Mouse (Mus musculus): Measurements from ENCODE around the gene Gm21981.
A peak's percentile ranks its signal among the peaks of the same experiment; 100 is the strongest.

Gm21981 gene

DNA sequence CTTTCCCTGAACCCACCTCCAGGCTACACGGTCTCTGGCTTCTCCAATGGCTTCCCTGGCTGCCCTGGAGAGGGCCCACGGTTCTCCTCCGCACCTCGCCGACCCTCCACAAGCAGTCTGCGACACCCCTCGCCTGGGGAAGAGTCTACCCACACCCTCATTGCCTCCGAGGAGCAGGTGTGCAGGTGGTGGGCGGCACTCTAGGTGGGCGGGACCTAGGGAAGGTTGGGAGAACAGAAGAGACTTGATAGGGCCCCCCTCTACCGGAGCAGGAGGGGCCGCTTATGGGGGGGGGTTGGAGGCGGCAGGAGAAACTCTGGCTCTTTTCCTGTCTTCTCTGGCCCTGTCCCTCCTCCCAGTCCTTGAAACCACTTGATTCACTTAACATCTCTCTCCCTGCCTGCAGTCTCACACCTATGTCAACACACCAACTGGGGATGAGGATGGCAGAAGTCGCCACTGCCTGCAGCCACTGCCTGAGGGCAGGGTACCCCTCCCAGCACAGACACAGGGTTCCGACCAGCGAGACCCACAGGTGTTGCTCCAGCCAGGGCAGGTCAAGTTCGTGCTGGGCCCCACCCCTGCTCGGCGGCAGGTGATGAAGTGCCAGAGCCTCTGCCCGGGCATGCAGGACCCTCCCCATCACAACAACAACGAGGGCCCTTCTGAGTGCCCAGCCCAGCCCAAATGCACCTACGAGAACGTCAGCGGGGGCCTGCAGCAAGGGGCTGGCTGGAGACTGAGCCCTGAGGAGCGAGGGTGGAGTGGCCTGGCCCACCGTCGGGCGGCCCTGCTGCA, 8.5 kb upstream of the Gm21981 start:
- no peak for DNase-seq (ENCODE audit: low spot score)

- DNase-seq (ENCODE audit: low spot score): no peak
These were observed 7.5 kb upstream of the Gm21981 start for GRCm38 (mm10) chr17:47701793-47702192.

GRCm38 (mm10) chr17:47699055-47699454, 4.8 kb upstream of the Gm21981 start:
- DNase-seq (ENCODE audit: low spot score): peak; percentile 68

GRCm38 (mm10) chr17:47698156-47698555, 3.9 kb upstream of the Gm21981 start:
- DNase-seq (ENCODE audit: low spot score): peak; percentile 88

DNA sequence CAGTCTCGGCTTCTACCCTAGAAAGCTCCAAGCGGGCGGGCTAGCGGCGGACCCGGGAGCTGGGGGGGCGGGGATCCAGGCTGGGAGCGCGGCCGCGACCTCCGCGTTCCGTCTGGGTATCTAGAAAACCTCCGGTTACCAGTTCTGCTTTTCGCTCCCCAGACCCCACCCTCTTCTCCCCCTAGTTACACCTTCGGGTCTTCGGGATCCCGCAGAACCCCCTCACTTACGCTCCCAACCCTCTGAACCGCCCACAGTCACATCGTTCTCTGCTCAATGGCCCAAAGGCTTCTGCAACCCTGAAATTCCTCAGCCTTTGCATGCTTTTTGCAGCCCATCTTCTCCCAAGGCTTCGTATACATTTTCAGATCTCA, 1.1 kb upstream of the Gm21981 start:
- no peak for DNase-seq (ENCODE audit: low spot score)

DNA sequence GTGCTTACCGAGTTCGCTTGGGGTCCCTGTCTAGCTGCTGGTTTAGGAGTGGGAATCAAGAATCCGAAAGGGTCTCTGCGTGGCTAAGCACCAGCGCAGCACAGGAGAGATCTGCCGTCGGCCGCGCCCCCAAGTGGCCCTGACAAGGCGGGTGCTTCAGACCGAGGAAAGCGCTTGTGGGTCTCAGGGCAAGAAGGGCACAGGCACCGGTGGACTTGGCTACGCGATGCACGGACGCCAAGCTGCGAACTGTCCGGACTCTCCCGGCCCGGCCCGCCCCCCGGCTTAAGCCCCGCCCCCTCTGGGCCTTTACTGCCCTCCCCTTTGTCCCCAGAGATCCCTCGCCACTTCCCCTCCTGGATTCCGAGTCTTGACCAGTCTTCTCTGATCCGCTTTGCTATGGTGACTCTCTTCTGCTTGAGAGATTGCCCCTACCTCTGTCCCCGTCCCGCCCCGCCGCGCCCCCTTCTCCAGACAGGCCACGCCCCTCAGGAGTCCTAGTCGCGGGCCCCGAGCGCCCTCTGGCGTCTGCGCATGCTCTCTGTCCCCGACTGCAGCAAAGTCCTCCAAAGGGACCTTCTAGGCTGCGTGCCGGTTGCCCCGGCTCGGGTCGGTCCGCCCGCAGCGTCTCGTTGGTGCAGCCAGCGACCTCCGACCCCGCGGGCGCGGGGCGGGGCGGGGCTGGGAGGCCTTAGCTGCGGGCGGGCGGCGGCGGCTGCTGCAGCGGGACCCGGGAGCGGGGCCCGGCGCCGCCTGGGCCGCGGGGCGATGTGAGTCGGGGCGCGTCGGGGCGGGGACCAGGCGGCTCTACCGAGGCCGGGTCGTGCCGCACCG, 465 bp upstream of the Gm21981 start, which contains the start of gene Prickle4:
Gene Prickle4, minus strand, starts transcription at position 234 of the 834 bp plus-strand sequence.
- DNase-seq (ENCODE audit: low spot score): peak; percentile 99

DNA sequence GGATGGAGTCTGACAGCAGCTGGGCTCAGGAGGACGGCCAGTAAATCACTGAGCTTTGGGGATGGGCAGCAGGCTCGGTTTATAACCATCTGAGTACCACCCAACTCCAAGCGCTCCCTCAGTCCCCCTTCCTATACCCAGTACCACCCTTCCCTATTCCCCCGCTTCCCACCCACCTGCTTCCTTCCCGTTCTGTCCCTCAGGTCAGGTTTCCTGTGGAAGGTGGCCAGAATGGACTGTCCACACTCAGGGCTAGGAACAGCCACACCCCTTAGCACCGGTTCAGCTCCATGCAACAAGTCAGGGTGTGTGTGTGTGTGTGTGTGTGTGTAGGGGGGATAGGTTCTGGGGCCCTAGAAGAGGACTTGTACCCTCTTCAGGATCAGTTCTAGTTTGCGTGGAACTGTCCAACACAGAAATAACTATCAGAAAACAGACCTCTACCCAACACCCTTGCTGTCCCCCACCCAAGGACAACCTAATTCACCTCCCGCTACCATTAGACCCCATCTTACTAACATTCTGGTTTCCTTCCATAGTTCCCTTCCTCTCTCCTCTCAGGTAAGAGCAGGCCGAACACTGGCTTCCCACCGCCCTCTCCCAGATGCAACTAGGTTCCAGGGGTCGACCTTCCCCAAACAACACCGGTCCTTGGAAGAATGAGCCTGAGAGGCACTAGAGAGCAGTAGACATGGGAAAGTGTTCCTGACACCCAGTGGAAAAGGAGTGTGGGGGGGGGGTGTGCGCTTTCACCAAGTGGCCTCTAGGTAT, 399 bp downstream of the Gm21981 start:
- no peak for DNase-seq (ENCODE audit: low spot score)

- DNase-seq (ENCODE audit: low spot score): no peak
These were observed 2.6 kb downstream of the Gm21981 start for GRCm38 (mm10) chr17:47691650-47692049.

DNA sequence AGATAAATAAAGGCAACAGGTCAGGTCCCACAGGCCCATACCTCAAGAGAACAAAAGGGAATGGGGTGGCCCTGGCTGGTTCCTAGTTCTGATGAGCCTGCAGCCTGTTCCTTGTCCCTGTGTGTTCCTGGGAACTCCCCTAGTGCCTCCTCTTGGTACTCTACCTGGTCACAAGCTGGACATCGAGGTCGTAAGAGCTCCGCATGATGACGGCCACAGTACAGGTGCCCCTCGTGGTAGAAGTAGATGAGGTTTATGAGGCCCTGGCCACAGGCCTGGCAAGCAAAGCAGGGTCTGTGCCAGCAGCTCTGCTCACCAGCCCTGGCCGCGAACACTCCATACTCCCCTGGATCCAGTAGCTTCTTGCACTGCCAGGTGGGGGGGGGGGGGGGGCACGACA, 4.4 kb downstream of the Gm21981 start:
- DNase-seq (ENCODE audit: low spot score): no peak

DNA sequence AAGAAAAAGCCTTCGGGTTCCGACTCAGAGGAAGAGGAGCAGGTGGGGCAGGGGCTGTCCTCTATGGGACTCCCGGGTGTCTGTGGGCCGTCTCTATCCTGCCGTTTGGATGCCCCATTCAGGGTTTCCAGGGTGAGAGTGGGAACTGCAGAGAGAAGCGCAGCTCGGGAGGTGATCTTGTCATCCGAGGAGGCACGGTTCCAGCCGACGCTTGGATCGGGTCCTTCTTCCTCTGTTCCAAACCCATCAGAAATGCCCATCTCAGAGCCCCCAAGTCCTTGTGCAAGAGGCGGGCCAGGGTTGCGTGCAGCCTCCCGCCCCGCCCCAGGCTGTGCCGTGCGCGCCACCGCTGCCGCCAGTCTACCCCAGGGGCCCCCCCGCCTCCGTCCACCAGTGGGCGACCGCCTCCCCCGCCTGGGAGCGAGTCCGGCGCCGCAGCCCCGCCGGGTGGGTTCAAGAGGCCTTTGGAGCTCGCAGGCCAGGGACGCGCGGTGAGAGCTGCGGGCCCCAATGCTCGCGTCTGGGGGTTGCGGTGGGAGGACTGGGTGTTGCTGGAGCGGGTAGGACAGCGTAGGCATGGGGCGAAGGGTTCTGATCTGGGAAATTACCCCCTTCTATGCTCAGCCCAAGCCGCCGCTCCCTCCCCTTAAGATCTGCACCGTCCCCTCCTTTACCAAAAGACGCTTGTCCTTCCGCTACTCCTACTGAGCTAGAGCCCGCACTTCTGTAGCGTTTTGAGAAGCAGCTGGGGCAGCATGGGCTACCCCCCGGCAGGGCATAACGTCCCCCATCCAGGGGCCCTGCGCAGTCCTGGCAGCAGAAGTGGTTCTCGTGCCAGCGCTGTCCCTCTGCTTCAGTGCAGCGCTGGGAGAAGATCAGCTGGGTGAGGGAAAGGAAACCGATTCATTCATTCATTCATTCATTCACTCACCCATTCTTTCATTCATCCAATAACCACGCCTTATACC, 5.4 kb downstream of the Gm21981 start, which contains the start of gene Frs3:
Gene Frs3, plus strand, starts transcription at position 423 of the 968 bp plus-strand sequence.
- peak; percentile 76 for DNase-seq (ENCODE audit: low spot score)

DNA sequence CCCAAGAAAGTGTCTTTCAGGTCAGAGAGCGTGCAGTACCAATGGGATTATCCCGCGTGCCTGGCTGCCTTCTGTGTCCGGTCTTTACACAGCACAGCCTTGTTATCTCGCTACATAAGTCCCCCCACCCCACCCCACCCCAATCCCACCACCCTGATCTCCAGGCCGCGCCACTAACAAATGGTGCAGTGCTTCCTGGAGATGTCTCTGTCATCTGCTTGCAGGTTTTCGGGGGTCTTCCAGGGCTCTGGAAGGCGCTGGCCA, 6.0 kb downstream of the Gm21981 start, which contains the start of gene Tomm6:
Gene Tomm6, minus strand, starts transcription at position 43 of the 264 bp plus-strand sequence.
- DNase-seq (ENCODE audit: low spot score): no peak

DNA sequence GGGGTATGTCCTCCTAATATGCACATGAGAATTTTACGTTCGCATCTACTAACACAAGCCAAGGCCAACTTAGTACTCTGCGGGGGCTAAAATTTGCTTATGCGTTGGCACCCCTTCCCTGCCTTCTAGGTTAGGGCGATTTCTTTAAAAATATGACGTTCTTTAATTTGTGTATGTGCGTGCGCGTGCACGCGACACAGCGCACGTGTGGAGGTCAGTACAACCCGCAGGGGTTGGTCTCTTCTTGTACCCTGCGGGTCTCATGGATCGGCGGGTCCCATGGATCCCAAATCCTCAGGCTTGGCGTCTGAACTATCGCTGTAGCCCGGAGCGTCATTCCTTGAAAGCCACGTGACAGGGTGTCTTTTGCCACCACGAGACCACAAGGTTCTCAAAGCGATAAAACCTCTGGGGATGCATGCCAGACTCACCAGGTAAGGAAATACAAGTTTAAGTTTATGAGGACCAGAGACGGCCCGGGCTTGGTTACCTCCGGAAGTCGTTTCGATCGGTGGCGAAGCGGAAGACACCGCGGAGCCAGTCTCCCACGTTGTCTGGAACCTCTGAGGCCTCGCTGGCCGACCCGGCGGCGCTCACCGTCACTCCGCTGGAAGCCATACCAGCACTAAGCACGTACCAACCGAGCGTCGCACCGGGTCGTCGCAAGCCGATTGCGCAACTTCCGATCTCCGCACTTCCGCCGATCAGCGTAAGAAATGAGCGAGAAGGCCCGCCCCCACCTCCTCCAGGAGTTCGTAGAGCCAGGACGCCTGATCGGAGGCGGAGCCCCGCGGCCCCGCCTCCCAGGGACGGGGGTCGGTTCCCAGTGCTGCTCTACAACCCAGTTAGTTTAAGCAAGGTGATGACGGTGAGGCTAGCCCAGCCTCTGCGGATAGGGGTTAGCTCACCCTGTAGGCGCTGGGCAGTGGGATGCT, 6.6 kb downstream of the Gm21981 start:
- DNase-seq (ENCODE audit: low spot score): peak; percentile 94

DNA sequence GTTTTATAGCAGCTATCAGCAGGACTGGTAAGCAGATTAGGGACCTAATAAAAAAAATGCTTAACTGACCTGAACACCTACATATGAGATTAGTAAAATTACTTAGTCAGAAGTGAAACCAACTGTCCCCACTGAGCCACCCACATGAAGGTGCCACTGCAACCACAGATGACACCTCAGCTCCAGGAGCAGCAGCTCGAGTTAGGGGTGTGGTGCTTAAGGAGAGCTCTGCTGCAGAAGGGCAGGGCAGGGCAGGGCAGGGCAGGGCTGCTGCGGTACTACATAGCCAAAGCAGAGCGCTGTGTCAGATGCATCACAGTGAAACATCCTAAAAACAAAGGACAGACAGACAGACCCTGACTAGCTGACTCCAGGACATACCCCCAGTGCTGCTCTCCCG, 11.4 kb downstream of the Gm21981 start:
- DNase-seq (ENCODE audit: low spot score): no peak

- peak; percentile 55 for DNase-seq (ENCODE audit: low spot score)
These were observed 15.6 kb downstream of the Gm21981 start for GRCm38 (mm10) chr17:47678702-47679101.

- DNase-seq (ENCODE audit: low spot score): no peak
These were observed 16.0 kb downstream of the Gm21981 start for GRCm38 (mm10) chr17:47678238-47678637.

DNA sequence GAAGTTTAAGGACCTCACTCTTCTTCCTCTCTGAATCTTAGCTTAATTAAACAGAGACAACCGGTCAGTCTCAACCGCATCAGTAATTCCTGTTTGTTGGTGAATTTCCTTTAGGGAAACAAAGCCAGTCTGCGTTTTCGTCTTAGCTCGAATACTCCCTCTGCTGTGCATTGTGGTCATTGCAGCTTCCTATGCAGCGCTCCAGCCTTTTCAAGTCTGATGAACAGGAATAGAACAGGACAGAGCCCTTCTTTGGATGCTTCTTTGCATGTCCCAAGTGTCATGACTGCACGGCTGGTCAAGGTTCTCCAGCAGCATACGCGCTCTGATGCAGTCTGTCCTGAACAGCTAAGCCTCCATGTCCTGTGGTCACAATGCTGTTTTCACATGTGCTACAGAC, 17.7 kb downstream of the Gm21981 start:
- peak; percentile 56 for DNase-seq (ENCODE audit: low spot score)

- DNase-seq (ENCODE audit: low spot score): peak; percentile 72
These were observed 21.7 kb downstream of the Gm21981 start for GRCm38 (mm10) chr17:47672311-47673111.

- no peak for DNase-seq (ENCODE audit: low spot score)
These were observed 22.3 kb downstream of the Gm21981 start for GRCm38 (mm10) chr17:47671988-47672310.

DNA sequence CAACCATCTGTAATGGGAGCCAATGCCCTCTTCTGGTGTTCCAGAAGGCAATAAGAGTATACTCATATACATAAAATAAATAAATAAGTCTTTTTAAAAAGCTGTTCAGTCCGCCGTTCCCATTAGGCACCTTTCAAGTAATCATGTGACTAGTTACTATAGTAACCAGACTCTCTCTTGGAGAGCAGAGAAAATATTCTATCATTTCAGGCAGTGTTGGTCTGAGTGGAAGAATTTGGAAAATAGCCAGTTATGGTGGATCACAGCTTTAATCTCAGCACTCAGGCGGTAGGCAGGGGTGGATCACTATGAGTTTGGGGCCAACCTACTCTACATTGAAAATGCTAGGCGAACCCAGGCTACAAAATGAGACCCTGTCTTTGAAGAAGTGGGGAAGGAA, 25.1 kb downstream of the Gm21981 start:
- no peak for DNase-seq (ENCODE audit: low spot score)
